Mouse (Mus musculus): ENCODE measurements around the gene Cggbp1.

DNA sequence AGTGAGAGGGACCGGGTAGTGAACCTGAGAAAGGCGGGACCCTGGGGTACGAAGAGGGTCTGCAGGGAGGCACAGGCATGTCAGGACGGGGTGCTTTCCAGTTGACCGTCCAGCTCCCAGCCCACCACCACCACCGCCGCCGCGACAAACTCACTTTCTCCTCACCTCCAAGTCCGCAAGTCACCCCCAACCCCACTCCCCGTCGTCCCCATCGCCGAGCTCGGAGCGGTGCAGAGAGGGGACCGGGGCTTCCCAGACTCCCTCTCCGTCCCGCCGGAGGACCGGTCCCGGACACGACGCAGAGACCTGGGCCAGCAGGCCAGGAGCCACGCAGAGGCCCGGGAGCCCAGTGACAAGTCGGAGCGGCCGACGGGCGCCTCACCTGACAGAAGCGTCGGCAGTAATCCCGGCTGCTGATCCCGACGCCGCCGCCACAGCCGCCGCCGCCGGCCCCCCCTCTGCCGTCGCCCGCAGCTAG is 672 bp upstream of the Cggbp1 start:
- TF ChIP-seq CTCF (IDR thresholded peaks at IDR 0.05; ENCODE audit: borderline replicate concordance, control insufficient read depth, extremely low read depth, insufficient read depth, low read length, poor library complexity) (no peak), POLR2A (IDR thresholded peaks at IDR 0.05; ENCODE audit: control insufficient read depth, extremely low read depth, insufficient read depth, low read length, poor library complexity) (no peak)

Measured in thymus, adult 2 months (tissue).